Mouse (Mus musculus) bone marrow, adult 2 months (tissue): ENCODE measurements around the gene Vnn1.

Experiments used
- CTCF ChIP-seq: fragments of 200-500 bp; IDR thresholded peaks from 2 replicates; pipeline ENCODE4 v1.5.1; 2011; ENCODE audit warnings: low read length, control low read depth; ENCODE audit not compliant: control insufficient read depth, insufficient read depth
- POLR2A ChIP-seq: fragments of 200-500 bp; IDR thresholded peaks from 2 replicates; pipeline ENCODE4 v1.6.1; 2011; ENCODE audit warnings: low read depth, mild to moderate bottlenecking, control low read depth, low read length, borderline replicate concordance; ENCODE audit not compliant: control insufficient read depth

GRCm38 (mm10) chr10:23905661-23906060 is 11.2 kb downstream of the Vnn1 start:
- TF ChIP-seq POLR2A (no peak), CTCF (no peak)
